Mouse (Mus musculus): ENCODE results near the gene Gm11549. TPM values are rescaled to one million over a fixed set of nuclear protein-coding genes. Genes with fewer than 3 reads are reported as not detected.

Gene Gm11549
- polyA plus RNA-seq, 1 experiment from 2014 or later, result 0.84 TPM

- Histone ChIP-seq H3K27ac (no peak overlapping the region), H3K36me3 (no peaks in the 10 kb centered on the region), H3K4me1 (no peaks in the 10 kb centered on the region), H3K9ac (no peak overlapping the region), H3K4me2 (replicated peaks) (no peak overlapping the region), H3K9me3 (no peaks in the 10 kb centered on the region), H3K27me3 (replicated peaks) (no peaks in the 10 kb centered on the region), H3K4me3 (no peak overlapping the region)
- no peak for ATAC-seq (ENCODE audit: low FRiP score, low read depth)
- WGBS, result 85% methylated on average over 4 of the region's 4 CpGs
Measured at GRCm38 (mm10) chr3:36537701-36538470, 16.3 kb upstream of the Gm11549 start.

- Histone ChIP-seq H3K4me1 (peaks cover 4% of the 10 kb centered on the region; the same call in 1 of the 2 replicates), H3K27ac (no peak overlapping the region), H3K4me2 (replicated peaks) (no peak overlapping the region), H3K27me3 (replicated peaks) (no peaks in the 10 kb centered on the region), H3K9me3 (no peaks in the 10 kb centered on the region), H3K9ac (no peak overlapping the region), H3K4me3 (no peak overlapping the region), H3K36me3 (no peaks in the 10 kb centered on the region)
- WGBS, result 97% methylated on average over 12 of the region's 12 CpGs
- ATAC-seq (ENCODE audit: low FRiP score, low read depth), result no peak
Measured at GRCm38 (mm10) chr3:36536041-36536440, 14.4 kb upstream of the Gm11549 start.

GRCm38 (mm10) chr3:36533201-36533672, 11.6 kb upstream of the Gm11549 start:
- Histone ChIP-seq H3K27ac (no peak overlapping the region), H3K4me2 (replicated peaks) (no peak overlapping the region), H3K9ac (no peak overlapping the region)

GRCm38 (mm10) chr3:36532738-36533137, 11.1 kb upstream of the Gm11549 start:
- Histone ChIP-seq H3K27me3 (replicated peaks) (0 out of 2 replicates have a peak, but pooled peaks cover 4% of the 10 kb centered on the region), H3K4me1 (peaks cover 4% of the 10 kb centered on the region; the same call in 1 of the 2 replicates), H3K4me2 (replicated peaks) (no peak overlapping the region), H3K4me3 (no peak overlapping the region), H3K9me3 (no peaks in the 10 kb centered on the region), H3K27ac (no peak overlapping the region), H3K36me3 (no peaks in the 10 kb centered on the region), H3K9ac (no peak overlapping the region)
- WGBS, result 47% methylated on average over 7 of the region's 7 CpGs
- no peak for ATAC-seq (ENCODE audit: low FRiP score, low read depth)

More at GRCm38 (mm10) chr3:36533201-36533672, 11.6 kb upstream of the Gm11549 start:
- 0 out of 2 replicates have a peak, but pooled peaks cover 4% of the 10 kb centered on the region for H3K27me3 ChIP-seq (replicated peaks)
- no peaks in the 10 kb centered on the region for H3K36me3 ChIP-seq
- 6% methylated on average over 1 of the region's 1 CpGs for WGBS
- no peak for ATAC-seq (ENCODE audit: low FRiP score, low read depth)
- H3K4me3 ChIP-seq, result no peak overlapping the region
- H3K4me1 ChIP-seq, result peaks cover 4% of the 10 kb centered on the region; the same call in 1 of the 2 replicates
- no peaks in the 10 kb centered on the region for H3K9me3 ChIP-seq

GRCm38 (mm10) chr3:36531979-36532542, 10.4 kb upstream of the Gm11549 start:
- no peak for ATAC-seq (ENCODE audit: low FRiP score, low read depth)
- H3K4me2 ChIP-seq (replicated peaks), result peak overlapping the region; percentile 57
- no peaks in the 10 kb centered on the region for H3K36me3 ChIP-seq
- 9% methylated on average over 18 of the region's 18 CpGs for WGBS
- H3K9me3 ChIP-seq, result no peaks in the 10 kb centered on the region
- H3K27ac ChIP-seq, result no peak overlapping the region
- 0 out of 2 replicates have a peak overlapping the region, but pooled peaks have one; percentile 11 for H3K4me3 ChIP-seq
- H3K27me3 ChIP-seq (replicated peaks), result 0 out of 2 replicates have a peak, but pooled peaks cover 4% of the 10 kb centered on the region
- H3K9ac ChIP-seq, result no peak overlapping the region
- peaks cover 4% of the 10 kb centered on the region; the same call in 1 of the 2 replicates for H3K4me1 ChIP-seq

- no peaks in the 10 kb centered on the region for H3K36me3 ChIP-seq
- H3K4me2 ChIP-seq (replicated peaks), result no peak overlapping the region
- H3K9me3 ChIP-seq, result no peaks in the 10 kb centered on the region
- no peak overlapping the region for H3K27ac ChIP-seq
- H3K9ac ChIP-seq, result no peak overlapping the region
- ATAC-seq (ENCODE audit: low FRiP score, low read depth), result no peak
- H3K27me3 ChIP-seq (replicated peaks), result 0 out of 2 replicates have a peak, but pooled peaks cover 4% of the 10 kb centered on the region
- H3K4me1 ChIP-seq, result peaks cover 4% of the 10 kb centered on the region; the same call in 1 of the 2 replicates
- no peak overlapping the region for H3K4me3 ChIP-seq
- WGBS, result 50% methylated on average over 2 of the region's 2 CpGs
Measured at GRCm38 (mm10) chr3:36531242-36531641, 9.6 kb upstream of the Gm11549 start.

GRCm38 (mm10) chr3:36530781-36531180, 9.2 kb upstream of the Gm11549 start:
- Histone ChIP-seq H3K9me3 (no peaks in the 10 kb centered on the region), H3K9ac (no peak overlapping the region), H3K27ac (no peak overlapping the region), H3K27me3 (replicated peaks) (0 out of 2 replicates have a peak, but pooled peaks cover 4% of the 10 kb centered on the region), H3K36me3 (no peaks in the 10 kb centered on the region), H3K4me1 (peaks cover 4% of the 10 kb centered on the region; the same call in 1 of the 2 replicates), H3K4me3 (no peak overlapping the region), H3K4me2 (replicated peaks) (no peak overlapping the region)
- no peak for ATAC-seq (ENCODE audit: low FRiP score, low read depth)
- 79% methylated on average over 5 of the region's 5 CpGs for WGBS

- H3K9me3 ChIP-seq, result no peaks in the 10 kb centered on the region
- H3K9ac ChIP-seq, result no peak overlapping the region
- no peak overlapping the region for H3K4me2 ChIP-seq (replicated peaks)
- 0 out of 2 replicates have a peak, but pooled peaks cover 4% of the 10 kb centered on the region for H3K27me3 ChIP-seq (replicated peaks)
- 90% methylated on average over 6 of the region's 6 CpGs for WGBS
- peaks cover 4% of the 10 kb centered on the region; the same call in 1 of the 2 replicates for H3K4me1 ChIP-seq
- H3K36me3 ChIP-seq, result no peaks in the 10 kb centered on the region
- no peak for ATAC-seq (ENCODE audit: low FRiP score, low read depth)
- H3K27ac ChIP-seq, result no peak overlapping the region
- no peak overlapping the region for H3K4me3 ChIP-seq
Measured at GRCm38 (mm10) chr3:36530345-36530744, 8.7 kb upstream of the Gm11549 start.

GRCm38 (mm10) chr3:36524466-36524865, 2.9 kb upstream of the Gm11549 start:
- Histone ChIP-seq H3K9ac (no peak overlapping the region), H3K4me3 (no peak overlapping the region), H3K27ac (no peak overlapping the region), H3K4me1 (no peaks in the 10 kb centered on the region; the same call in 1 of the 2 replicates), H3K9me3 (no peaks in the 10 kb centered on the region), H3K27me3 (replicated peaks) (peaks cover 31% of the 10 kb centered on the region), H3K36me3 (no peaks in the 10 kb centered on the region), H3K4me2 (replicated peaks) (no peak overlapping the region)
- WGBS, result 85% methylated on average over 3 of the region's 3 CpGs
- no peak for ATAC-seq (ENCODE audit: low FRiP score, low read depth)

GRCm38 (mm10) chr3:36522137-36522536, 524 bp upstream of the Gm11549 start:
- Histone ChIP-seq H3K4me2 (replicated peaks) (peak overlapping the region; percentile 97), H3K4me1 (no peaks in the 10 kb centered on the region; the same call in 1 of the 2 replicates), H3K27ac (no peak overlapping the region), H3K27me3 (replicated peaks) (peaks cover 31% of the 10 kb centered on the region), H3K9me3 (no peaks in the 10 kb centered on the region), H3K36me3 (no peaks in the 10 kb centered on the region), H3K9ac (no peak overlapping the region), H3K4me3 (no peak overlapping the region)
- no peak for ATAC-seq (ENCODE audit: low FRiP score, low read depth)
- 6% methylated on average over 4 of the region's 4 CpGs for WGBS

- Histone ChIP-seq H3K27ac (no peak overlapping the region), H3K4me2 (replicated peaks) (no peak overlapping the region), H3K27me3 (replicated peaks) (peaks cover 15% of the 10 kb centered on the region), H3K9me3 (no peaks in the 10 kb centered on the region), H3K4me3 (no peak overlapping the region), H3K4me1 (no peaks in the 10 kb centered on the region), H3K36me3 (no peaks in the 10 kb centered on the region), H3K9ac (no peak overlapping the region)
- WGBS, result 91% methylated on average over 9 of the region's 9 CpGs
- no peak for ATAC-seq (ENCODE audit: low FRiP score, low read depth)
Measured at GRCm38 (mm10) chr3:36516196-36516595, 5.4 kb downstream of the Gm11549 start.

GRCm38 (mm10) chr3:36511491-36511890, 10.1 kb downstream of the Gm11549 start:
- Histone ChIP-seq H3K36me3 (no peaks in the 10 kb centered on the region), H3K4me2 (replicated peaks) (no peak overlapping the region), H3K9me3 (no peaks in the 10 kb centered on the region), H3K27me3 (replicated peaks) (no peaks in the 10 kb centered on the region), H3K27ac (no peak overlapping the region), H3K4me1 (no peaks in the 10 kb centered on the region), H3K9ac (no peak overlapping the region), H3K4me3 (no peak overlapping the region)
- ATAC-seq (ENCODE audit: low FRiP score, low read depth), result no peak
- WGBS, result 93% methylated on average over 6 of the region's 6 CpGs
